Mouse (Mus musculus): Measurements from ENCODE around the gene Cdh16. TPM values are rescaled to one million over a fixed set of nuclear protein-coding genes. Genes with fewer than 3 reads are reported as not detected.
A peak's percentile ranks its signal among the peaks of the same experiment; 100 is the strongest.

Gene Cdh16
- polyA plus RNA-seq, 1 experiment from 2014 or later, result 2.1 TPM

DNA sequence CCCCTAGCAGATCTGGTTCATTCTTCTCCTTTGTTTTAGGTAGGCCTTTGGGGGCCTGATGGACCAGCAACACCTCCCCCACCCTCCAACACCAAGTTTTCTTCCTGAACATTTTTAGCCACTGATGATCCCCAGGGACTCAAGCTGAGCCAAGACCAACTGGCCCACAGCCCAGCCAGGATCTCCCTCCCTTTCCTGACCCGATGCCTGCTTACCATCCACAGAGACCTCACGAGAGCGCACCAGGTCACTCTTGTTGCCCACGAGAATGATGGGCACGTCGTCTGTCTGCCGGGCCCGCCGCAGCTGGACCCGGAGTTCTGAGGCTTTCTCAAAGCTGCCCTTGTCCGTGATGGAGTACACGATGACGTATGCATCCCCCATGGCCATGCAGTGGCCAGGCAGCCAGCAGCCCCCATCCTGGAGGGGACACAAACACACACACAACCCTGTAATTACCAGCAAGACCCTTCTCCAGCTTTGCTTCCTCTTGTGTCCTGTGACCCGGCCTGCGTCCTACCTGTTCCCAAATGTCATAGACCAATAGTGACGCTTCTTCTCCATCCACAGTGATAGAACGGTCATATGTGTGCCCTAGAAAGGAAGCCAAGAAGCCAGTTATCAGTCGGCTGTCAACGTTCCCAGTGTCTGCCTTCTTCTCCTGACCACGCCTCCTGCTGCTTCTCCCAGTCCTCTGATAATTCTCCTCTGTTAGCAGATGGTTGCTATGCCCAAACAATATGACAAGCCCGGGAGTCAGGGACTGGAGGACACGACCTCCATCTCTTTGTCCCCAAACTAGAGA lies 5.3 kb upstream of the Cdh16 start:
- Histone ChIP-seq H3K4me2 (ENCODE audit: low read depth, low read length) (no peak overlapping the region; the same call in 1 of the 2 replicates), H3K9ac (ENCODE audit: low read depth, low read length) (no peak overlapping the region), H3K36me3 (ENCODE audit: control insufficient read depth, insufficient read depth, low read length) (no peaks in the 10 kb centered on the region), H3K27me3 (replicated peaks; ENCODE audit: control insufficient read depth, insufficient read depth, low read length) (peaks cover 13% of the 10 kb centered on the region), H3K4me1 (ENCODE audit: control insufficient read depth, insufficient read depth, low read length) (0 out of 2 replicates have a peak, but pooled peaks cover 4% of the 10 kb centered on the region), H3K27ac (replicated peaks; ENCODE audit: low read depth, low read length) (no peak overlapping the region), H3K9me3 (ENCODE audit: control insufficient read depth, low read length) (no peaks in the 10 kb centered on the region), H3K4me3 (ENCODE audit: low read depth, low read length) (no peak overlapping the region)
- WGBS, result 71% methylated on average over 22 of the region's 22 CpGs
- ATAC-seq (ENCODE audit: low read depth), result no peak
- no peak for DNase-seq (ENCODE audit: low spot score)

DNA sequence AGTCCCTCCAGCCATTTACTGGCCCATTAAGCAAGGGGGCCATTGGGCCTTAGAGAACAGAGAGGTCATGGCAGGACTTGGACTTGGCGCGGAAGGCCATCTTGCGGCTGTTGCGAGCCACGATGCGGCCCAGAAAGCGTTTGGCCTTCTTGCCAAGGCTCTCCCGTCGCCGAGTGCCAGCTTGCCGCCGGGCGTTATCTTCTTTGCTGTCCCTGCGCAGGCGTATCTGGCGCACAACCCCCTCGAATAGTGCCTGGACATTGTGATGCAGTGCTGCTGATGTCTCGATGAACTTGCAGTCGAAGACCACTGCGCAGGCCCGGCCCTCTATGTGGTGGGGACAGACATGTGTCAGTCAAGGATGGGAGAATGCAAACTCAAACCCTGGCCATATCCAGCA lies 4.2 kb upstream of the Cdh16 start:
- Histone ChIP-seq H3K36me3 (ENCODE audit: control insufficient read depth, insufficient read depth, low read length) (no peaks in the 10 kb centered on the region), H3K27ac (replicated peaks; ENCODE audit: low read depth, low read length) (no peak overlapping the region), H3K9me3 (ENCODE audit: control insufficient read depth, low read length) (no peaks in the 10 kb centered on the region), H3K4me3 (ENCODE audit: low read depth, low read length) (no peak overlapping the region), H3K4me1 (ENCODE audit: control insufficient read depth, insufficient read depth, low read length) (0 out of 2 replicates have a peak, but pooled peaks cover 4% of the 10 kb centered on the region), H3K9ac (ENCODE audit: low read depth, low read length) (no peak overlapping the region), H3K27me3 (replicated peaks; ENCODE audit: control insufficient read depth, insufficient read depth, low read length) (peaks cover 13% of the 10 kb centered on the region), H3K4me2 (ENCODE audit: low read depth, low read length) (no peak overlapping the region)
- ATAC-seq (ENCODE audit: low read depth) (no peak), DNase-seq (ENCODE audit: low spot score) (no peak)
- WGBS, result 94% methylated on average over 21 of the region's 21 CpGs

DNA sequence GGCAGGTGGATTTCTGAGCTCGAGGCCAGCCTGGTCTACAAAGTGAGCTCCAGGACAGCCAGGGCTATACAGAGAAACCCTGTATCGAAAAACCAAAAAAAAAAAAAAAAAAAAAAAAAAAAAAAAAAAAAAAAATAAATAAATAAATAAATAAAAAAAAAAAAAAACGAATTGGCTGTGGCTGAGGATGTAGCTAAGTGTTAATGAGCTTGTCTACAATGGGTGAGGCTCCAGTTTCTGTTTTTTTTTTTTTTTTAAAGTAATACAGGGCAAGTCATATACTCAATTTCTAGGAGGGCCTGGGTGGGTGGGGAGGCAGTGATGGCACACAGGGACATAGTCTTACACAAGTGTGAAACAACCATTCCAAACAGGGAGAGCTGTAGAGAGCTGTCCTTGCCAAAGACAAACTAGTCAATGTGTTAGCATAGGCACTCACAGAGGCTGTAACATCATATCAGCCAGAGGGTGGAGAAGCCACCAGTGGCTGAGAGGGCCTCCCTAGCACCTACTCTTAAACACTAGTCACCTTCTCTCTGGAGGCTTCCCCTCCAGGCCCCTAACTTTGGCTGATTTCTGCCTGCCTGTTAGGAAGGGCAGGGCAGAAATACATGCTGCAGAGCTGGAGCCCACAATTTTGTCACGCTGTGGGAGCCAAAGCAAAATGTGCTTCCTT lies 3.0 kb upstream of the Cdh16 start:
- no peak overlapping the region for H3K4me3 ChIP-seq (ENCODE audit: low read depth, low read length)
- no peaks in the 10 kb centered on the region for H3K36me3 ChIP-seq (ENCODE audit: control insufficient read depth, insufficient read depth, low read length)
- no peak overlapping the region for H3K9ac ChIP-seq (ENCODE audit: low read depth, low read length)
- DNase-seq (ENCODE audit: low spot score), result no peak
- H3K27me3 ChIP-seq (replicated peaks; ENCODE audit: control insufficient read depth, insufficient read depth, low read length), result peaks cover 12% of the 10 kb centered on the region
- no peaks in the 10 kb centered on the region for H3K9me3 ChIP-seq (ENCODE audit: control insufficient read depth, low read length)
- no peak overlapping the region for H3K4me2 ChIP-seq (ENCODE audit: low read depth, low read length)
- no peak for ATAC-seq (ENCODE audit: low read depth)
- H3K4me1 ChIP-seq (ENCODE audit: control insufficient read depth, insufficient read depth, low read length), result 0 out of 2 replicates have a peak, but pooled peaks cover 4% of the 10 kb centered on the region
- 63% methylated on average over 3 of the region's 4 CpGs for WGBS
- no peak overlapping the region for H3K27ac ChIP-seq (replicated peaks; ENCODE audit: low read depth, low read length)

DNA sequence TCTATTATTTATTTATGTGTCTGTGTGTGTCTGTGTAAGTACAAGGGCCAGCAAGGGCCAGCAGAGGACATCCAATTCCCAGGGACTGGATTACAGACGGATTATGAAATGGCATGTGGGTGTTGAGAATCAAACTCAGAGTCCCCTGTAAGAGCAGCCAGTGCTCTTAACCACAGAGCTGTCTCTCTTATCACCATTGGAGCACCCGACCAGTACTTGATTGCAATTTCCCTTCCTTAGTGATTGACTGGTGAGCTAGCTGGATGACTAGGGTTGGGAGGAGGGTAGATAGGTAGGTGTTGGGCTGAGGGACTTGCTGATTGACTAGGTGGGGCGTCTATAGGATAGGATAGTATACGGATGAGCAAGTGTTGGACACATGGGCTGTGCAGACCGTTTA lies 3.4 kb downstream of the Cdh16 start:
- ATAC-seq (ENCODE audit: low read depth), result no peak

DNA sequence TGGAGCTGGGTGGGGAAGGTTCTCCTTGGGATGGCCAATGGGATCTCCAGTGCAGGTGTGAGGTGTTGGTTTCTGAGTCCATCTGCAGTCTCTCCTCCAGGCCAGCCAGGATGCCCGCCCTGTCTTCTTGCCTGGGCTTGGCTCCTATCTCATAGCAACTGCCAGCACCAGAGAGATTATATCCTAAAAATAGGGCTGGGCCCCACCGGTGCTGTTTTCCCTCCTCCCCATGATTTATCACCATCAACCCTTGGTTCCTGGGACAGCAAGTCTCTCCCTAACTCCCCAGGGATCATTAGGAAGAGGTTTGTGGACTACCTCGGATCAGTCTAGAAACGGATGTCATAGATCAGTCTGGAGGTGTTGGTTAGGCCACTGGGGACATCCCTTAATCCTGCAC lies 11.1 kb downstream of the Cdh16 start:
- Histone ChIP-seq H3K9ac (ENCODE audit: low read depth, low read length) (no peak overlapping the region), H3K4me2 (ENCODE audit: low read depth, low read length) (no peak overlapping the region), H3K4me1 (ENCODE audit: control insufficient read depth, insufficient read depth, low read length) (no peaks in the 10 kb centered on the region), H3K4me3 (ENCODE audit: low read depth, low read length) (no peak overlapping the region), H3K36me3 (ENCODE audit: control insufficient read depth, insufficient read depth, low read length) (no peaks in the 10 kb centered on the region), H3K27me3 (replicated peaks; ENCODE audit: control insufficient read depth, insufficient read depth, low read length) (no peaks in the 10 kb centered on the region), H3K9me3 (ENCODE audit: control insufficient read depth, low read length) (no peaks in the 10 kb centered on the region), H3K27ac (replicated peaks; ENCODE audit: low read depth, low read length) (no peak overlapping the region)
- no peak for ATAC-seq (ENCODE audit: low read depth)
- DNase-seq (ENCODE audit: low spot score), result no peak
- WGBS, result 79% methylated on average over 4 of the region's 4 CpGs

More for the DNA sequence above, 3.4 kb downstream of the Cdh16 start:
- DNase-seq (ENCODE audit: low spot score), result no peak
- Histone ChIP-seq H3K9me3 (ENCODE audit: control insufficient read depth, low read length) (no peaks in the 10 kb centered on the region), H3K4me2 (ENCODE audit: low read depth, low read length) (no peak overlapping the region), H3K27ac (replicated peaks; ENCODE audit: low read depth, low read length) (no peak overlapping the region), H3K9ac (ENCODE audit: low read depth, low read length) (no peak overlapping the region), H3K27me3 (replicated peaks; ENCODE audit: control insufficient read depth, insufficient read depth, low read length) (no peaks in the 10 kb centered on the region), H3K4me3 (ENCODE audit: low read depth, low read length) (no peak overlapping the region), H3K4me1 (ENCODE audit: control insufficient read depth, insufficient read depth, low read length) (no peaks in the 10 kb centered on the region), H3K36me3 (ENCODE audit: control insufficient read depth, insufficient read depth, low read length) (no peaks in the 10 kb centered on the region)
- WGBS, result 65% methylated on average over 5 of the region's 5 CpGs

DNA sequence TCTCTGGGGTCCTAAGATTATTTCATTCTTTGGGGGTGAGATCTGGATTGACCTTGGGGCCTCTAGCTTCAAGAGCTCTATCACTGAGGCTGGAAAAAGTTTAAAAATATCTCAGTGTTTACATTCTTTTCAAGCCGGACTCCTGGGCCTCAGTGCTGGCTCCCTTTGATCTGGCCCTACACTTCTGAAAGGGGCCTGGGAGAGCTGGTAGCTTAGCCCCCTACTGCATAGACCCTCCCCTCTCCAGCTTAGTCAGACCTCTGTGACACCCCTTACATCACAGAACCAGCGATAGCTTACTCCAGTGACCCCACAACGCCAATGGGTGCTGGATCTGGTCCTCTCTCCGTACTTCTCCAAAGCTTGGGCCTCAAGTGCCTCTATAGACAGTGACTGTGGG lies 12.6 kb downstream of the Cdh16 start:
- Histone ChIP-seq H3K9me3 (ENCODE audit: control insufficient read depth, low read length) (no peaks in the 10 kb centered on the region), H3K9ac (ENCODE audit: low read depth, low read length) (no peak overlapping the region), H3K4me3 (ENCODE audit: low read depth, low read length) (no peak overlapping the region), H3K4me2 (ENCODE audit: low read depth, low read length) (no peak overlapping the region), H3K27ac (replicated peaks; ENCODE audit: low read depth, low read length) (no peak overlapping the region), H3K4me1 (ENCODE audit: control insufficient read depth, insufficient read depth, low read length) (no peaks in the 10 kb centered on the region), H3K27me3 (replicated peaks; ENCODE audit: control insufficient read depth, insufficient read depth, low read length) (no peaks in the 10 kb centered on the region), H3K36me3 (ENCODE audit: control insufficient read depth, insufficient read depth, low read length) (no peaks in the 10 kb centered on the region)
- ATAC-seq (ENCODE audit: low read depth) (no peak), DNase-seq (ENCODE audit: low spot score) (no peak)
- WGBS, result 63% methylated on average over 4 of the region's 4 CpGs

DNA sequence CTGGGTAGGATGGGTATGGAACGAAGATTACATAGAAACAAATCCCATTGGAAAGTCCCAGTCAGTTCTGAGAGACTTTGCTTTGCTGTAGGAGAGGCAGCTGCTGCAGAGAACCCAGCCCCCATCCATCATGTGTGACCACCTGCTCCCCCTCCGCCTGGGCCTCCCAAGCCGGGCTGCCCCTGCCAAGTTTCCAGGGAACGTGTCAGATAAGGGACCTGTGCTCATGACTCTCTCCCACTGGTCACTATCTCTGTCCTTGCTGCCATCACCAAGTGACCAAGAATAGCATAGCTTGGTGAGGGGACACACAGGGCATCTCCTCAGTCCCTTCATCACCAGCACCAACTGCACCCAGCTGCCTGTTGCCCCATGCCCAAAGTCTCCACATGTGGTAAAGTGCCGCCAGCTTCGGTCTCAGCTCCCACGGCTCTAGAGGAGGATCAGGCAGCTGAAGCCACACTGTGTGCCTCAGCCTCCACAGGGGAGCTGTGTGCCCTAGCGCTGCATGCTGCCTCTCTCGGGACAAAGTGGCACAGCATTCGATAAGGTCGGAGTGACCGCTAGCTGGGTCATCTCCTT lies 13.9 kb downstream of the Cdh16 start:
- H3K27ac ChIP-seq (replicated peaks; ENCODE audit: low read depth, low read length), result no peak overlapping the region
- 82% methylated on average over 12 of the region's 12 CpGs for WGBS
- H3K4me3 ChIP-seq (ENCODE audit: low read depth, low read length), result no peak overlapping the region
- no peaks in the 10 kb centered on the region for H3K27me3 ChIP-seq (replicated peaks; ENCODE audit: control insufficient read depth, insufficient read depth, low read length)
- H3K9ac ChIP-seq (ENCODE audit: low read depth, low read length), result no peak overlapping the region
- no peaks in the 10 kb centered on the region for H3K4me1 ChIP-seq (ENCODE audit: control insufficient read depth, insufficient read depth, low read length)
- H3K4me2 ChIP-seq (ENCODE audit: low read depth, low read length), result no peak overlapping the region
- H3K36me3 ChIP-seq (ENCODE audit: control insufficient read depth, insufficient read depth, low read length), result no peaks in the 10 kb centered on the region
- peak; percentile 48 for DNase-seq (ENCODE audit: low spot score)
- ATAC-seq (ENCODE audit: low read depth), result peak; percentile 42; the same call in 1 of the 2 replicates
- no peaks in the 10 kb centered on the region for H3K9me3 ChIP-seq (ENCODE audit: control insufficient read depth, low read length)

DNA sequence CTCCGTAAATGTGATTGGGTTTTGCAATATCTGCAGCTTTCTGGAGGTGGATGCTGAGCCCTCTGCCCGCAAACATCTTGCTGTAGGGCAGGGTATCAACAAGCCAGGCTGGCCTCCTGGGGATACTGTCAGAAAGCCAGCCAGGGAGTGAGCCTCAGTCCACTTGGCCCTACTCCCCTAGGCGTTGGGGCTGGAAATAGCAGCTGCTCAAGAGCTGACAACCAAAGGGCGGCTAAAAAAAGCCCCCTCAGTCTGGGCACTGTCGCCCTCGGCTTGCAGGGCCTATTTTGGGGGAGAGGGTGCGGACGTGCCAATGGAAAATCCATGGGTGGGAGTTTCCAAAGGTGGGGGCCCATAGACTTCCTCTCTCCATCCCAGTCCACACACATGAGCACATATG lies 15.0 kb downstream of the Cdh16 start:
- Histone ChIP-seq H3K36me3 (ENCODE audit: control insufficient read depth, insufficient read depth, low read length) (no peaks in the 10 kb centered on the region), H3K4me1 (ENCODE audit: control insufficient read depth, insufficient read depth, low read length) (no peaks in the 10 kb centered on the region), H3K4me2 (ENCODE audit: low read depth, low read length) (no peak overlapping the region), H3K9me3 (ENCODE audit: control insufficient read depth, low read length) (no peaks in the 10 kb centered on the region), H3K9ac (ENCODE audit: low read depth, low read length) (no peak overlapping the region), H3K27me3 (replicated peaks; ENCODE audit: control insufficient read depth, insufficient read depth, low read length) (no peaks in the 10 kb centered on the region), H3K27ac (replicated peaks; ENCODE audit: low read depth, low read length) (no peak overlapping the region), H3K4me3 (ENCODE audit: low read depth, low read length) (no peak overlapping the region)
- DNase-seq (ENCODE audit: low spot score) (no peak), ATAC-seq (ENCODE audit: low read depth) (no peak)
- WGBS, result 60% methylated on average over 8 of the region's 8 CpGs
